Mouse (Mus musculus): Measurements from ENCODE around the gene Psap. TPM values are rescaled to one million over a fixed set of nuclear protein-coding genes. Genes with fewer than 3 reads are reported as not detected.

Psap gene
- polyA plus RNA-seq, 1 experiment from 2014 or later = 235 TPM

DNA sequence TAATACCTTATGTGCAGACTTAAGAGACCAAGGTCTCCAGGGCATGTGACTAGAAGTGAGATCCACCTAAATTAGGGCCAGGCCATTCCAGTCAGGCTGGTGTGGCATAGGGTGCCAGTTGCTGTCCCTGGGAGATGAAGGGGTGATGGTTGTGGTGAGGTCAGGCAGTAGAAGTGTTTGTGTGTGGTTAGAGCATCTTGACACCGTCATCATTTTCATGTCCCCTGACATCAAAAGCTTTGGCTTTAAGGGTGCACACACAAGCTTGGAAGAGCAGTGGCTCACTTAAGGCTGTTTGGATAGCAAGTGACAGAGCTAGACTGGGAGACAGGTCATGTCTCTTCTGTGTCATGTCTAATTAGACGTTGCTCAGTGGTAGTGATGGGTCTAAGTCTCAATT lies 10.3 kb downstream of the Psap start:
- no peaks in the 10 kb centered on the region; the same call in 1 of the 2 replicates for H3K36me3 ChIP-seq (ENCODE audit: control insufficient read depth, insufficient read depth, low read length)

DNA sequence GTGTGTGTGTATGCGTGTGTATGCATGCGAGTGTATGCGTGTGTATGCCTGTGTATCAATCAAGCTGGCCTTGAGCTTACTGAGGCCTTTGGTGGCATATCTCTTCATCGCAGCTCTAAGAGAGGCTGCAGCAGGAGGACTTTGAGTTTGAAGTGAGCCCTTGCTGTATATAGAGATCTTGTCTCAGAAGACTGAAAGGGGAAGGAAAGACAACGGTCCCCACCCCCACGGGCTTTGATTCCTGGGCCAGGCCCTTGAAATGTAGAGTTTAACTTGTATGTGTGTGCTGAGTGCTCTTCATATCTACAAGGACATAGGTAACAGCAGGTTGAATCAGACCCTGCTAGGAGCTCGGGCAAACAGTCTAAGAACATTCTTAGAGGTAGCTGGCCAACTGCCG lies 11.8 kb downstream of the Psap start:
- peaks cover 41% of the 10 kb centered on the region for H3K4me1 ChIP-seq (ENCODE audit: control insufficient read depth, insufficient read depth, low read length)
- H3K4me2 ChIP-seq (ENCODE audit: low read length) = no peak overlapping the region
- peaks cover 13% of the 10 kb centered on the region for H3K36me3 ChIP-seq (ENCODE audit: control insufficient read depth, insufficient read depth, low read length)
- 85% methylated on average over 8 of the region's 8 CpGs for WGBS
- no peaks in the 10 kb centered on the region for H3K27me3 ChIP-seq (ENCODE audit: control insufficient read depth, insufficient read depth, low read depth, low read length)
- H3K9ac ChIP-seq (ENCODE audit: low read depth, low read length) = no peak overlapping the region
- no peak for ATAC-seq
- H3K4me3 ChIP-seq (ENCODE audit: low read depth, low read length) = no peak overlapping the region
- H3K27ac ChIP-seq (ENCODE audit: low read length) = no peak overlapping the region
- no peaks in the 10 kb centered on the region for H3K9me3 ChIP-seq (replicated peaks; ENCODE audit: control insufficient read depth, low read length, poor library complexity, severe bottlenecking)

More for the DNA sequence above, 10.3 kb downstream of the Psap start:
- no peak for ATAC-seq
- Histone ChIP-seq H3K9me3 (replicated peaks; ENCODE audit: control insufficient read depth, low read length, poor library complexity, severe bottlenecking) (no peaks in the 10 kb centered on the region), H3K4me1 (ENCODE audit: control insufficient read depth, insufficient read depth, low read length) (peaks cover 52% of the 10 kb centered on the region), H3K4me3 (ENCODE audit: low read depth, low read length) (no peak overlapping the region), H3K4me2 (ENCODE audit: low read length) (no peak overlapping the region), H3K27ac (ENCODE audit: low read length) (0 out of 2 replicates have a peak overlapping the region, but pooled peaks have one; percentile 85), H3K27me3 (ENCODE audit: control insufficient read depth, insufficient read depth, low read depth, low read length) (no peaks in the 10 kb centered on the region), H3K9ac (ENCODE audit: low read depth, low read length) (no peak overlapping the region)
- WGBS = 85% methylated on average over 2 of the region's 2 CpGs

DNA sequence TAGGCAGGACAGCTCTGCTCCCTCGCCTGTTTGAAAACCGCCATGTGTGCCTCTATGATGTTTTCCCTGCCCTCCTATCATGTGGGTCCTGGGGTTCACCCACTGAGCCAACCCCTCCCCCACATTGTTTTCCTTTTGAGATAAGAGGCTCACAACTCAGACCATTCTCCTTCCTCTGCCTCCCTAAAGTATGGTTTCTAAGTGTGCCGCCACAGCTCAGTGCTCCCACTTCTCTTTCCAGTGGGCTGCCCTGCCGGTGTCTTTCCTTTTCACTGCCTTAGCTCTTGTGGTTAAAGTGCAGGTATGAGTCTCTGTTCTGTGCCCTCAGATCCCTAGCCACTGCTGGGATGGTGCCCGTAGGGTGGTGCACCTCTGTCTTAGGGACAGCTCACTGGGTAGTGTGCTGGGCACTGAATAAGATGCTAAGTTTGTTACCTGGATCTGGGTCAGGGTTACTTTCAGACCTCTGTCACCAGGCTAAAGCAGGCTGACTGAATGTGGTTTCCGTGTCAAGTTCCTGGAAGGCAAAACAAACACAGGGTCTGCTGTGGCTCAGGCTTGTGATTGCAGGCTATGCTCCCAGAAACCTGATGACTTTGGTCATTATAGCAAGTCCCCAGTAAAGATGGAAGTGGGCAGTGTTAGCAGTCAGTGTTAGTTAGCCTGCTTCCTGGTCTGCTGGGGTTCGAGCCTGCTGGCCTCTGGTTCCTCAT lies 12.8 kb downstream of the Psap start:
- Histone ChIP-seq H3K9ac (ENCODE audit: low read depth, low read length) (no peak overlapping the region), H3K27ac (ENCODE audit: low read length) (no peak overlapping the region)

DNA sequence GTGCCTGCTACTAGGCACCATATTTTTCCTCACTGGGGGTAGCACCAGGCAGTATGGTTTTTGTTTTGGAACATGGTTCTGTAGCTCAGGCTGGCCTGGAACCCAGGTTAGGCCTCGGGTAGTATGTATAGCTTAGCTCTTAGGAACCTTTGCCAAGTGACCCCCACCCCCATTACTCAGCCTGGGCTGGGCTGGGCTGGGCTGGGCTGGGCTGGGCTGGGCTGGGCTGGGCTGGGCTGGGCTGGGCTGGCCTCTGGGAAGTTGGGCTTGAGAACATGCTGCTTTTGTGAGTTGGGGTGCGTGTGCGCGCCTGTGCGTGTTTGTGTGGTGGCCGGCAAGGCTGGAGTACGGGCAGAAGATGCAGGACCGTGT lies 13.3 kb downstream of the Psap start:
- H3K4me1 ChIP-seq (ENCODE audit: control insufficient read depth, insufficient read depth, low read length) = peaks cover 26% of the 10 kb centered on the region
- no peak overlapping the region for H3K27ac ChIP-seq (ENCODE audit: low read length)
- H3K4me3 ChIP-seq (ENCODE audit: low read depth, low read length) = no peak overlapping the region
- H3K4me2 ChIP-seq (ENCODE audit: low read length) = no peak overlapping the region
- ATAC-seq = no peak
- H3K9ac ChIP-seq (ENCODE audit: low read depth, low read length) = no peak overlapping the region
- H3K9me3 ChIP-seq (replicated peaks; ENCODE audit: control insufficient read depth, low read length, poor library complexity, severe bottlenecking) = no peaks in the 10 kb centered on the region
- H3K36me3 ChIP-seq (ENCODE audit: control insufficient read depth, insufficient read depth, low read length) = peaks cover 22% of the 10 kb centered on the region
- H3K27me3 ChIP-seq (ENCODE audit: control insufficient read depth, insufficient read depth, low read depth, low read length) = no peaks in the 10 kb centered on the region
- WGBS = 82% methylated on average over 8 of the region's 8 CpGs

More for the DNA sequence above, 12.8 kb downstream of the Psap start:
- WGBS = 69% methylated on average over 7 of the region's 7 CpGs
- Histone ChIP-seq H3K27me3 (ENCODE audit: control insufficient read depth, insufficient read depth, low read depth, low read length) (no peaks in the 10 kb centered on the region), H3K4me3 (ENCODE audit: low read depth, low read length) (no peak overlapping the region), H3K4me2 (ENCODE audit: low read length) (no peak overlapping the region), H3K9me3 (replicated peaks; ENCODE audit: control insufficient read depth, low read length, poor library complexity, severe bottlenecking) (no peaks in the 10 kb centered on the region), H3K36me3 (ENCODE audit: control insufficient read depth, insufficient read depth, low read length) (peaks cover 22% of the 10 kb centered on the region), H3K4me1 (ENCODE audit: control insufficient read depth, insufficient read depth, low read length) (peaks cover 32% of the 10 kb centered on the region)
- no peak for ATAC-seq

DNA sequence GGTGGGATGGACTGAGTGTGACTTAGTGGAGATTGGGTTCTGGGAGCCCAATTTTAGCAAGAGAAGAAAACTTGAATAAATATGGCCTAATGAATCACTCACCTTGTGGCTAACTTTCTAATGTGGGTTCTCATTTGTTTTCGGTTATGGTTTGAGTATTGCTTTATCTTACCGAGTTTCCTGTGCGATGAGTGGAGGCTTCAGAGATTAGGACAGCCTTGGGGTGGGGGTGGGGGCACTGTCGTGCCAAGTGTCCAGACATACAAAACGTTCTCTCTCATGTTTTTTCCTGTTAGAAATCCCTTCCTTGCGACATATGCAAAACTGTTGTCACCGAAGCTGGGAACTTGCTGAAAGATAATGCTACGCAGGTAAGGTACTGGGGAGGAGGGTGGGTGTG lies 14.8 kb downstream of the Psap start:
- Histone ChIP-seq H3K27ac (ENCODE audit: low read length) (no peak overlapping the region), H3K36me3 (ENCODE audit: control insufficient read depth, insufficient read depth, low read length) (peaks cover 26% of the 10 kb centered on the region), H3K9me3 (replicated peaks; ENCODE audit: control insufficient read depth, low read length, poor library complexity, severe bottlenecking) (no peaks in the 10 kb centered on the region), H3K27me3 (ENCODE audit: control insufficient read depth, insufficient read depth, low read depth, low read length) (no peaks in the 10 kb centered on the region), H3K4me1 (ENCODE audit: control insufficient read depth, insufficient read depth, low read length) (peaks cover 11% of the 10 kb centered on the region), H3K4me2 (ENCODE audit: low read length) (no peak overlapping the region), H3K4me3 (ENCODE audit: low read depth, low read length) (no peak overlapping the region), H3K9ac (ENCODE audit: low read depth, low read length) (no peak overlapping the region)
- no peak for ATAC-seq
- WGBS = 91% methylated on average over 8 of the region's 8 CpGs

DNA sequence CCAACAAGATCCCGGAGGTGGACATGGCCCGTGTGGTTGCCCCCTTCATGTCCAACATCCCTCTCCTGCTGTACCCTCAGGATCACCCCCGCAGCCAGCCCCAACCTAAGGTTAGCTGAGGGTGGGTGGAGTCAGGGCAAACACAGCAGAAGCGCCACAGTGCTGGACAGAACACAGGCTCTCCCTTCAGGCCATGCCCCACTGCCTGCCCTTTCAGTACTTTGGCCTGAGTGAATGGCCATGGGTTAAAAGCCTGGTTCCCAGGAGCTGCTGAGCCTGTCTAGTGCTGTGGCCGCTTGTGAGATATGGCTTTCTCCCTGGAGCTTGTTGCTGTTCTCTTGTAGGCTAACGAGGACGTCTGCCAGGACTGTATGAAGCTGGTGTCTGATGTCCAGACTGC lies 17.2 kb downstream of the Psap start:
- Histone ChIP-seq H3K4me1 (ENCODE audit: control insufficient read depth, insufficient read depth, low read length) (0 out of 2 replicates have a peak, but pooled peaks cover under 1% of the 10 kb centered on the region), H3K36me3 (ENCODE audit: control insufficient read depth, insufficient read depth, low read length) (peaks cover 40% of the 10 kb centered on the region), H3K4me3 (ENCODE audit: low read depth, low read length) (no peak overlapping the region), H3K27ac (ENCODE audit: low read length) (no peak overlapping the region), H3K9ac (ENCODE audit: low read depth, low read length) (no peak overlapping the region), H3K4me2 (ENCODE audit: low read length) (no peak overlapping the region), H3K9me3 (replicated peaks; ENCODE audit: control insufficient read depth, low read length, poor library complexity, severe bottlenecking) (no peaks in the 10 kb centered on the region), H3K27me3 (ENCODE audit: control insufficient read depth, insufficient read depth, low read depth, low read length) (no peaks in the 10 kb centered on the region)
- no peak for ATAC-seq
- 90% methylated on average over 7 of the region's 7 CpGs for WGBS

DNA sequence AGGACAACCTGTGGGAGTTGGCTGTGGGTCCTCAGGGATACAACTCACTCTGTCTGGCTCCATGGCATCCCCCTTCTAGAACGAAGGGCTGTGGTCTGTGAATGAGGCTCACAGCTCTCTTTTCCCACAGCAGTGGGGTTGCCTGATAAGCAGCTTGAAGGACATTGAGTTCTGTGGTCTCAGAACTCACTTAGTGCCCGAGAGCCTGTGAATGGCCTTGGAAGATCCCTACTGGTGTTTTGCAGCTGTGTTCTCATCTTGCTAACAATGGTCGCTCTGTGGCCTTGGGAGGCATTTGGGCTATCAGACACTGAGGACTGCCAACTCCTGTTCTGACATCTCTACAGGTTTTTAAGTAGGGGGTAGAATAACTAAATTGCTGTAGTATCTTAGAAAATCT lies 17.9 kb downstream of the Psap start:
- no peak overlapping the region for H3K4me3 ChIP-seq (ENCODE audit: low read depth, low read length)
- peaks cover 45% of the 10 kb centered on the region for H3K36me3 ChIP-seq (ENCODE audit: control insufficient read depth, insufficient read depth, low read length)
- H3K9ac ChIP-seq (ENCODE audit: low read depth, low read length) = no peak overlapping the region
- no peak for ATAC-seq
- no peaks in the 10 kb centered on the region for H3K27me3 ChIP-seq (ENCODE audit: control insufficient read depth, insufficient read depth, low read depth, low read length)
- H3K27ac ChIP-seq (ENCODE audit: low read length) = no peak overlapping the region
- no peaks in the 10 kb centered on the region for H3K9me3 ChIP-seq (replicated peaks; ENCODE audit: control insufficient read depth, low read length, poor library complexity, severe bottlenecking)
- H3K4me1 ChIP-seq (ENCODE audit: control insufficient read depth, insufficient read depth, low read length) = no peaks in the 10 kb centered on the region
- no peak overlapping the region for H3K4me2 ChIP-seq (ENCODE audit: low read length)
- WGBS = 94% methylated on average over 3 of the region's 3 CpGs

DNA sequence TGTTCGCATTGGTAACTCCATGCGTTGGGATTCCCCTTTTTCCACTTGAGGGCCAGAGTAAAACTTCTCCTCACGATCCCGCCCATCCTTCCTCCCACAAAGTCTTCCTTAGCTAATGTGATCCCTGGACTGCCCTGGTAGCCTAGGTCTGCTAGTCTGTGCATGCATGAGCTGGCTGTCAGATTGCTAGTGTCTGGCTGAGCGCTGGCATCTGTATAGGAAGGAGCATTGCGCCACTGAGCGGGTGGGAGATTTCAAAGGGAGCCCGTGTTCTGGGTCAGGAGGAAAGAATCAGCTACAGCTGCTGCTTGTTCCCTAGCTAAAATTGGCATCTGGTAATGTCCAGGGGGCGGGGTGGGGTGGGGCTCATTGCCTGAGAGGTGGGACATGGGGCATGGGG lies 18.6 kb downstream of the Psap start:
- no peak for ATAC-seq

DNA sequence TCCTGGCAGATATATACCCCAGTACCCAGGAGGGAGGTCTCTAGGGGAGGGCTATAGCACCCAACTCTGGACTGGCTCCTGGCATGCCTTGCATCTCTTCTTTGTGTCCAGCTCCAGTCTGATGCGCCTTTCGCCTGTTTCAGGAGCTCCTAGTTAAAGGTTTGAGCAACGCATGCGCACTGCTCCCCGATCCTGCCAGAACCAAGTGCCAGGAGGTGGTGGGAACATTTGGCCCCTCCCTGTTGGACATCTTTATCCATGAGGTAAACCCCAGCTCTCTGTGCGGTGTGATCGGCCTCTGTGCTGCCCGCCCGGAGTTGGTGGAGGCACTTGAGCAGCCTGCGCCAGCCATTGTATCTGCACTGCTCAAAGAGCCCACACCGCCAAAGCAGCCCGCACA lies 22.2 kb downstream of the Psap start:
- Histone ChIP-seq H3K27me3 (ENCODE audit: control insufficient read depth, insufficient read depth, low read depth, low read length) (no peaks in the 10 kb centered on the region), H3K4me2 (ENCODE audit: low read length) (no peak overlapping the region), H3K4me1 (ENCODE audit: control insufficient read depth, insufficient read depth, low read length) (no peaks in the 10 kb centered on the region), H3K9ac (ENCODE audit: low read depth, low read length) (no peak overlapping the region), H3K36me3 (ENCODE audit: control insufficient read depth, insufficient read depth, low read length) (peaks cover 42% of the 10 kb centered on the region), H3K4me3 (ENCODE audit: low read depth, low read length) (no peak overlapping the region), H3K9me3 (replicated peaks; ENCODE audit: control insufficient read depth, low read length, poor library complexity, severe bottlenecking) (no peaks in the 10 kb centered on the region), H3K27ac (ENCODE audit: low read length) (no peak overlapping the region)
- 97% methylated on average over 12 of the region's 12 CpGs for WGBS
- no peak for ATAC-seq

More for the DNA sequence above, 18.6 kb downstream of the Psap start:
- Histone ChIP-seq H3K4me1 (ENCODE audit: control insufficient read depth, insufficient read depth, low read length) (no peaks in the 10 kb centered on the region), H3K4me2 (ENCODE audit: low read length) (no peak overlapping the region), H3K4me3 (ENCODE audit: low read depth, low read length) (no peak overlapping the region), H3K9ac (ENCODE audit: low read depth, low read length) (no peak overlapping the region), H3K27me3 (ENCODE audit: control insufficient read depth, insufficient read depth, low read depth, low read length) (no peaks in the 10 kb centered on the region), H3K27ac (ENCODE audit: low read length) (no peak overlapping the region), H3K9me3 (replicated peaks; ENCODE audit: control insufficient read depth, low read length, poor library complexity, severe bottlenecking) (no peaks in the 10 kb centered on the region), H3K36me3 (ENCODE audit: control insufficient read depth, insufficient read depth, low read length) (peaks cover 52% of the 10 kb centered on the region)
- 85% methylated on average over 9 of the region's 9 CpGs for WGBS
